Mouse (Mus musculus): ENCODE measurements at regions not wholly inside any gene's neighbourhood (a gene's known extent, or its start where the extent isn't known, plus 50 kb on each side); places are given as distances from the start of the nearest gene placed in this dataset.

GRCm38 (mm10) chr8:126166394-126166793 lies 132.0 kb upstream of the Slc35f3 start:
- 81% methylated on average over 7 of the region's 7 CpGs for WGBS
- ATAC-seq (ENCODE audit: low FRiP score, low read depth) (no peak), DNase-seq (ENCODE audit: low spot score) (no peak)
- Histone ChIP-seq H3K9ac (ENCODE audit: low read depth, low read length, severe bottlenecking) (no peak overlapping the region), H3K4me3 (replicated peaks; ENCODE audit: low read length) (no peak overlapping the region), H3K4me2 (replicated peaks; ENCODE audit: low read depth, low read length, severe bottlenecking) (no peak overlapping the region), H3K36me3 (ENCODE audit: control insufficient read depth, insufficient read depth, low read length) (no peaks in the 10 kb centered on the region), H3K4me1 (ENCODE audit: control insufficient read depth, insufficient read depth, low read length) (no peaks in the 10 kb centered on the region), H3K9me3 (ENCODE audit: control insufficient read depth, low read length) (no peaks in the 10 kb centered on the region), H3K27me3 (ENCODE audit: control insufficient read depth, insufficient read depth, low read length) (no peaks in the 10 kb centered on the region), H3K27ac (replicated peaks; ENCODE audit: low read depth, low read length) (no peak overlapping the region)
- TF ChIP-seq POLR2A (IDR thresholded peaks at IDR 0.05; ENCODE audit: borderline replicate concordance, extremely low read depth, insufficient read depth, insufficient read length): no peak

GRCm38 (mm10) chr8:126174451-126174850 lies 123.9 kb upstream of the Slc35f3 start:
- no peak for DNase-seq (ENCODE audit: low spot score)
- no peak overlapping the region for H3K4me2 ChIP-seq (replicated peaks; ENCODE audit: low read depth, low read length, severe bottlenecking)

GRCm38 (mm10) chr8:126176305-126176704 lies 122.1 kb upstream of the Slc35f3 start:
- H3K4me2 ChIP-seq (replicated peaks; ENCODE audit: low read depth, low read length, severe bottlenecking): no peak overlapping the region

More at GRCm38 (mm10) chr8:126174451-126174850, 123.9 kb upstream of the Slc35f3 start:
- H3K27me3 ChIP-seq (ENCODE audit: control insufficient read depth, insufficient read depth, low read length): no peaks in the 10 kb centered on the region
- 29% methylated on average over 7 of the region's 7 CpGs for WGBS
- H3K4me3 ChIP-seq (replicated peaks; ENCODE audit: low read length): no peak overlapping the region
- no peak overlapping the region for H3K9ac ChIP-seq (ENCODE audit: low read depth, low read length, severe bottlenecking)
- H3K4me1 ChIP-seq (ENCODE audit: control insufficient read depth, insufficient read depth, low read length): no peaks in the 10 kb centered on the region
- no peak for ATAC-seq (ENCODE audit: low FRiP score, low read depth)
- no peaks in the 10 kb centered on the region for H3K9me3 ChIP-seq (ENCODE audit: control insufficient read depth, low read length)
- H3K36me3 ChIP-seq (ENCODE audit: control insufficient read depth, insufficient read depth, low read length): no peaks in the 10 kb centered on the region
- no peak overlapping the region for H3K27ac ChIP-seq (replicated peaks; ENCODE audit: low read depth, low read length)
- TF ChIP-seq POLR2A (IDR thresholded peaks at IDR 0.05; ENCODE audit: borderline replicate concordance, extremely low read depth, insufficient read depth, insufficient read length): no peak

GRCm38 (mm10) chr8:126177855-126178254 lies 120.5 kb upstream of the Slc35f3 start:
- Histone ChIP-seq H3K4me2 (replicated peaks; ENCODE audit: low read depth, low read length, severe bottlenecking) (no peak overlapping the region), H3K36me3 (ENCODE audit: control insufficient read depth, insufficient read depth, low read length) (no peaks in the 10 kb centered on the region), H3K27me3 (ENCODE audit: control insufficient read depth, insufficient read depth, low read length) (no peaks in the 10 kb centered on the region), H3K27ac (replicated peaks; ENCODE audit: low read depth, low read length) (no peak overlapping the region), H3K4me3 (replicated peaks; ENCODE audit: low read length) (no peak overlapping the region), H3K9me3 (ENCODE audit: control insufficient read depth, low read length) (no peaks in the 10 kb centered on the region), H3K9ac (ENCODE audit: low read depth, low read length, severe bottlenecking) (no peak overlapping the region), H3K4me1 (ENCODE audit: control insufficient read depth, insufficient read depth, low read length) (no peaks in the 10 kb centered on the region)
- 83% methylated on average over 10 of the region's 10 CpGs for WGBS
- DNase-seq (ENCODE audit: low spot score) (no peak), ATAC-seq (ENCODE audit: low FRiP score, low read depth) (no peak)
- TF ChIP-seq POLR2A (IDR thresholded peaks at IDR 0.05; ENCODE audit: borderline replicate concordance, extremely low read depth, insufficient read depth, insufficient read length): no peak

More at GRCm38 (mm10) chr8:126176305-126176704, 122.1 kb upstream of the Slc35f3 start:
- Histone ChIP-seq H3K4me3 (replicated peaks; ENCODE audit: low read length) (no peak overlapping the region), H3K27me3 (ENCODE audit: control insufficient read depth, insufficient read depth, low read length) (no peaks in the 10 kb centered on the region), H3K27ac (replicated peaks; ENCODE audit: low read depth, low read length) (no peak overlapping the region), H3K36me3 (ENCODE audit: control insufficient read depth, insufficient read depth, low read length) (no peaks in the 10 kb centered on the region), H3K9ac (ENCODE audit: low read depth, low read length, severe bottlenecking) (no peak overlapping the region), H3K4me1 (ENCODE audit: control insufficient read depth, insufficient read depth, low read length) (no peaks in the 10 kb centered on the region), H3K9me3 (ENCODE audit: control insufficient read depth, low read length) (no peaks in the 10 kb centered on the region)
- no peak for TF ChIP-seq POLR2A (IDR thresholded peaks at IDR 0.05; ENCODE audit: borderline replicate concordance, extremely low read depth, insufficient read depth, insufficient read length)
- no peak for ATAC-seq (ENCODE audit: low FRiP score, low read depth)
- DNase-seq (ENCODE audit: low spot score): no peak
- WGBS: 87% methylated on average over 7 of the region's 7 CpGs

- no peak overlapping the region for H3K27ac ChIP-seq (replicated peaks; ENCODE audit: low read depth, low read length)
- H3K4me3 ChIP-seq (replicated peaks; ENCODE audit: low read length): no peak overlapping the region
- no peak overlapping the region for H3K9ac ChIP-seq (ENCODE audit: low read depth, low read length, severe bottlenecking)
- H3K4me1 ChIP-seq (ENCODE audit: control insufficient read depth, insufficient read depth, low read length): no peaks in the 10 kb centered on the region
- no peaks in the 10 kb centered on the region for H3K27me3 ChIP-seq (ENCODE audit: control insufficient read depth, insufficient read depth, low read length)
- no peaks in the 10 kb centered on the region for H3K36me3 ChIP-seq (ENCODE audit: control insufficient read depth, insufficient read depth, low read length)
- no peaks in the 10 kb centered on the region for H3K9me3 ChIP-seq (ENCODE audit: control insufficient read depth, low read length)
- ATAC-seq (ENCODE audit: low FRiP score, low read depth) (no peak), DNase-seq (ENCODE audit: low spot score) (no peak)
- no peak for TF ChIP-seq POLR2A (IDR thresholded peaks at IDR 0.05; ENCODE audit: borderline replicate concordance, extremely low read depth, insufficient read depth, insufficient read length)
- H3K4me2 ChIP-seq (replicated peaks; ENCODE audit: low read depth, low read length, severe bottlenecking): no peak overlapping the region
- WGBS: 53% methylated on average over 5 of the region's 5 CpGs
Measured at GRCm38 (mm10) chr8:126188741-126189285, 109.5 kb upstream of the Slc35f3 start.

Data from limb, embryonic 14.5 days (tissue).